Mouse (Mus musculus) heart, embryonic 15.5 days (tissue): ENCODE data around the gene Tmem184b. TPM values are rescaled to one million over a fixed set of nuclear protein-coding genes. Genes with fewer than 3 reads are reported as not detected.
A peak's percentile ranks its signal among the peaks of the same experiment; 100 is the strongest.

Experiments used
- ATAC-seq: fragments of 200-750 bp; cut with Nextera tagmentation; replicated peaks from 2 replicates; pipeline ENCODE4 v1.8.0; 2017; ENCODE audit warnings: low read depth, moderate TSS enrichment; ENCODE audit not compliant: insufficient number of reproducible peaks, insufficient read depth, low FRiP score
- H3K27ac ChIP-seq: fragments of 300-500 bp; sonication (generic); 2 replicates; pipeline ENCODE4 v1.5.1; 2015; ENCODE audit warnings: mild to moderate bottlenecking, inconsistent platforms
- H3K27me3 ChIP-seq: fragments of 300-500 bp; sonication (generic); 2 replicates; pipeline ENCODE4 v1.6.1; 2015; ENCODE audit warnings: inconsistent platforms
- H3K36me3 ChIP-seq: fragments of 300-500 bp; sonication (generic); 2 replicates; pipeline ENCODE4 v1.6.1; 2015; ENCODE audit warnings: mild to moderate bottlenecking, inconsistent platforms
- H3K4me1 ChIP-seq: fragments of 300-500 bp; sonication (generic); replicated peaks from 2 replicates; pipeline ENCODE4 v1.6.1; 2015; ENCODE audit warnings: inconsistent platforms
- H3K4me2 ChIP-seq: fragments of 300-500 bp; sonication (generic); 2 replicates; pipeline ENCODE4 v1.6.1; 2015; ENCODE audit warnings: inconsistent platforms, mild to moderate bottlenecking, moderate library complexity
- H3K4me3 ChIP-seq: fragments of 300-500 bp; sonication (generic); 2 replicates; pipeline ENCODE4 v1.5.1; 2015; ENCODE audit warnings: mild to moderate bottlenecking, inconsistent platforms
- H3K9ac ChIP-seq: fragments of 300-500 bp; sonication (generic); 2 replicates; pipeline ENCODE4 v1.6.1; 2015; ENCODE audit warnings: mild to moderate bottlenecking, inconsistent platforms
- H3K9me3 ChIP-seq: fragments of 300-500 bp; sonication (generic); replicated peaks from 2 replicates; pipeline ENCODE4 v1.6.1; 2016; ENCODE audit warnings: inconsistent platforms
- WGBS: fragments of 180-500 bp; shearing (Covaris S2); methylation state at CpG from one replicate; pipeline ENCODE4 v1.1.7; 2015; ENCODE audit warnings: mixed read lengths; 5-methylcytosine and 5-hydroxymethylcytosine counted together
- microRNA counts: library from miRNA; unstranded; fragments of <30 nt; microRNA quantifications from one replicate; lab custom pipeline; 2016
- microRNA-seq: library from miRNA; unstranded; fragments of <30 nt; microRNA quantifications from one replicate; pipeline ENCODE4, GENCODE M21; 2016
- polyA plus RNA-seq: library from polyadenylated mRNA; unstranded; fragments of >200 nt; fragmentation: Nextera tagmentation; extraction: Ambion mirVana; gene quantifications from 2 replicates; pipeline ENCODE4 v1.2.1, GENCODE M21; 2015

Tmem184b gene
- polyA plus RNA-seq, 1 experiment from 2014 or later, result 58.3 TPM

- H3K9me3 ChIP-seq, result no peaks in the 10 kb centered on the region
- WGBS, result 42% methylated on average over 4 of the region's 4 CpGs
- H3K4me1 ChIP-seq, result peaks cover 56% of the 10 kb centered on the region
- H3K36me3 ChIP-seq, result no peaks in the 10 kb centered on the region
- ATAC-seq, result no peak
- H3K4me3 ChIP-seq, result no peak overlapping the region
- H3K4me2 ChIP-seq, result 0 out of 2 replicates have a peak overlapping the region, but pooled peaks have one; percentile 13
- no peaks in the 10 kb centered on the region for H3K27me3 ChIP-seq
- peak overlapping the region; percentile 83 for H3K27ac ChIP-seq
- H3K9ac ChIP-seq, result no peak overlapping the region
Measured at GRCm38 (mm10) chr15:79323791-79324155, 79.6 kb downstream of the Tmem184b start.

GRCm38 (mm10) chr15:79322991-79323790 is 80.2 kb downstream of the Tmem184b start:
- Histone ChIP-seq H3K9ac (no peak overlapping the region), H3K36me3 (no peaks in the 10 kb centered on the region), H3K27me3 (no peaks in the 10 kb centered on the region), H3K27ac (peak overlapping the region; percentile 83), H3K4me1 (peaks cover 56% of the 10 kb centered on the region), H3K4me3 (no peak overlapping the region), H3K4me2 (peak overlapping the region; percentile 13; the same call in 1 of the 2 replicates), H3K9me3 (no peaks in the 10 kb centered on the region)
- WGBS, result 54% methylated on average over 6 of the region's 6 CpGs
- ATAC-seq, result no peak; the same call in 1 of the 2 replicates

GRCm38 (mm10) chr15:79322281-79322990 is 80.9 kb downstream of the Tmem184b start:
- no peak overlapping the region for H3K4me3 ChIP-seq
- H3K9me3 ChIP-seq, result no peaks in the 10 kb centered on the region
- H3K27ac ChIP-seq, result peak overlapping the region; percentile 83
- 0 out of 2 replicates have a peak overlapping the region, but pooled peaks have one; percentile 13 for H3K4me2 ChIP-seq
- peaks cover 54% of the 10 kb centered on the region for H3K4me1 ChIP-seq
- no peak for ATAC-seq
- no peaks in the 10 kb centered on the region for H3K36me3 ChIP-seq
- WGBS, result 41% methylated on average over 11 of the region's 11 CpGs
- no peaks in the 10 kb centered on the region for H3K27me3 ChIP-seq
- H3K9ac ChIP-seq, result no peak overlapping the region

DNA sequence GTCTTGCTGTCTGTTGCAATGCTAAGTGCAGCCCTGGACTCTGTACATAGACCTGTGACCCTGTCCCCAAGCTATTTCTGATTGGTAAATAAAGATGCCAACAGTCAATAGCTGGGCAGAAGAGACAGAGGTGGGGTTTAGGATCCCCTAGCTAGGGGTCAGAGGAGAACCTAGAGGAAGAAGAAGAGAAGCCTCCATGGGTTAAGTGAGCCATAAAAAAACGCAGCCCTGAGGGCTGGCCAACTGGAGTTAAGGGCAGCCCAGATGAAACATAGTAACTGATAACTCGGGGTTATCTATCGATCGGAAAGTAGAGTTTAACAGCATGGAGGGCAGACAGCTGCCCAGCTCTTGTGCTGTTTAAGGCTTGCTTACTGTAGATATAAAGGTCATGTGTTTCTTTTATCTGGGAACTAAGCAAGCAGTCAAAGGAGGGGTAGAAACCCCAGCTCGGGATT is 81.6 kb downstream of the Tmem184b start:
- Histone ChIP-seq H3K27ac (peak overlapping the region; percentile 83; the same call in 1 of the 2 replicates), H3K4me2 (no peak overlapping the region), H3K4me3 (no peak overlapping the region), H3K27me3 (no peaks in the 10 kb centered on the region), H3K4me1 (peaks cover 48% of the 10 kb centered on the region), H3K9me3 (no peaks in the 10 kb centered on the region), H3K9ac (no peak overlapping the region), H3K36me3 (no peaks in the 10 kb centered on the region)
- 47% methylated on average over 5 of the region's 5 CpGs for whole genome bisulfite sequencing
- ATAC-seq, result no peak

GRCm38 (mm10) chr15:79313848-79314369 is 89.5 kb downstream of the Tmem184b start:
- WGBS, result 51% methylated on average over 8 of the region's 8 CpGs
- H3K4me3 ChIP-seq, result no peak overlapping the region
- H3K4me2 ChIP-seq, result no peak overlapping the region
- ATAC-seq, result no peak
- no peaks in the 10 kb centered on the region for H3K4me1 ChIP-seq
- H3K9ac ChIP-seq, result no peak overlapping the region
- no peaks in the 10 kb centered on the region for H3K27me3 ChIP-seq
- H3K36me3 ChIP-seq, result peaks cover 13% of the 10 kb centered on the region; the same call in 1 of the 2 replicates
- H3K27ac ChIP-seq, result no peak overlapping the region
- no peaks in the 10 kb centered on the region for H3K9me3 ChIP-seq

MicroRNA genes within 50 kb of the gene (microRNA counts, 519-probe panel; counts per million panel counts)
- 2,311 counts per million, percentile 41 among the panel's probes with 10 or more counts for microRNA mmu-miR-1943 (lab: Ali Mortazavi, UCI)

Small RNA genes within 50 kb of the gene (microRNA-seq; reads per million reads assigned to microRNA genes)
- gene Mir1943, result 2.3 reads per million, percentile 3 among the genes with 10 or more reads in this experiment

Other genes starting within 250 kb of the Tmem184b start
- gene Sox10, start 238.3 kb downstream of the Tmem184b start, polyA plus RNA-seq, result 0.45 and 1.3 TPM in 2 replicates
- 29.5 and 39.9 TPM in 2 replicates for gene Pick1, start 174.4 kb downstream of the Tmem184b start, polyA plus RNA-seq
- gene Gm49486, start 174.2 kb downstream of the Tmem184b start, polyA plus RNA-seq, result 0.61 and 0.73 TPM in 2 replicates
- 0.60 TPM in 2 replicates for gene Slc16a8, start 148.8 kb downstream of the Tmem184b start, polyA plus RNA-seq
- gene Baiap2l2, start 118.0 kb downstream of the Tmem184b start, polyA plus RNA-seq, result 9.8 and 9.9 TPM in 2 replicates
- 9.9 and 13.5 TPM in 2 replicates for gene Pla2g6, start 75.2 kb downstream of the Tmem184b start, polyA plus RNA-seq
- gene Maff, start 56.9 kb downstream of the Tmem184b start, polyA plus RNA-seq, result 3.5 and 3.8 TPM in 2 replicates
- 74.9 and 81.9 TPM in 2 replicates for gene Csnk1e, start 52.0 kb upstream of the Tmem184b start, polyA plus RNA-seq
- gene Kcnj4, start 101.7 kb upstream of the Tmem184b start, polyA plus RNA-seq, result 0.20 and 0.34 TPM in 2 replicates
- gene Kdelr3, start 112.8 kb upstream of the Tmem184b start, polyA plus RNA-seq, result 62.9 and 83.1 TPM in 2 replicates
- 28.5 and 34.2 TPM in 2 replicates for gene Ddx17, start 143.2 kb upstream of the Tmem184b start, polyA plus RNA-seq
- 1.3 and 1.5 TPM in 2 replicates for gene Dmc1, start 201.5 kb upstream of the Tmem184b start, polyA plus RNA-seq